Mouse (Mus musculus) cerebellum, adult 2 months (tissue): Measurements from ENCODE around the gene Rbms3.

ENCODE experiments used
- CTCF ChIP-seq: fragments of 200-500 bp; IDR thresholded peaks from 2 replicates; pipeline ENCODE4 v1.5.1; 2011; ENCODE audit warnings: low read depth, mild to moderate bottlenecking, control low read depth, low read length, moderate library complexity, borderline replicate concordance; ENCODE audit not compliant: insufficient read depth
- POLR2A ChIP-seq: fragments of 200-500 bp; IDR thresholded peaks from 2 replicates; pipeline ENCODE4 v1.6.1; 2011; ENCODE audit warnings: low read length, control low read depth, borderline replicate concordance; ENCODE audit not compliant: insufficient read depth

DNA sequence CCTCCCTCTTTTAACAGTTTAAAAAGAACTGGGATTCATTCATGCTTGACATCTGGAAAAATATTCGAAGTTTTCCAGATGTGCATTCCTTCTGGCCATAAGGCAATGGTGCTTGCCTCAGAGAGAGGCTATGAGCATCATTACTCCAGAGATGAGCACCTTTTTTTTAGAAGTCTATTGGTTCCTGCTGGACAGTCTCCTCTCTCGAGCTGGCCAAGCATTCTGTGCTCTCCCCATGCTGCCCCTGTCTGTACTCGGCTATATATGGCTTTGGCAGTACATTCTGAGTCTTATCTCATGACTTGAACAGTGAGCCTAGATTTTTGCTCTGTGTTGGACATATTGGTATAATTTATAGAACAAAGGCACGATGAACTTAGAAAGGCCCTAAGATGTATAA lies 952.6 kb downstream of the Rbms3 start:
- TF ChIP-seq POLR2A (no peak), CTCF (no peak)
